Mouse (Mus musculus) MEL (cell line): Measurements from ENCODE around the gene Btbd11. TPM values are rescaled to one million over a fixed set of nuclear protein-coding genes. Genes with fewer than 3 reads are reported as not detected.

ENCODE experiments used
- DNase-seq: peaks from one replicate; pipeline ENCODE4 v3.0.0; 2011; ENCODE audit warnings: low read depth, low spot score
- H3K27ac ChIP-seq: 2 replicates; pipeline ENCODE4 v1.5.1; 2012; ENCODE audit warnings: low read depth, mild to moderate bottlenecking, control low read depth, low read length, moderate library complexity; ENCODE audit not compliant: control insufficient read depth
- H3K27me3 ChIP-seq, 2 experiments: fragments of 150-350 bp in 1 of 2; sonication (generic) in 1 of 2; 2 replicates each; pipeline ENCODE4 v1.6.1; 2012; ENCODE audit warnings: low read length in 2 of 2, mild to moderate bottlenecking in 2 of 2, improper control_type of control experiment in 1 of 2, moderate library complexity in 1 of 2; ENCODE audit not compliant: insufficient read depth in 2 of 2, control insufficient read depth in 1 of 2
- H3K36me3 ChIP-seq, 2 experiments: 2 replicates each; pipeline ENCODE4 v1.6.1; 2012 to 2014; ENCODE audit warnings: low read length in 2 of 2, improper control_type of control experiment in 1 of 2, inconsistent platforms in 1 of 2, mild to moderate bottlenecking in 1 of 2; ENCODE audit not compliant: insufficient read depth in 2 of 2, control insufficient read depth in 1 of 2
- H3K4me1 ChIP-seq, 2 experiments: fragments of 150-350 bp in 1 of 2; sonication (generic) in 1 of 2; 2 replicates each; pipeline ENCODE4 v1.6.1; 2012; ENCODE audit warnings: low read length in 2 of 2, improper control_type of control experiment in 1 of 2, mild to moderate bottlenecking in 1 of 2; ENCODE audit not compliant: insufficient read depth in 2 of 2, control insufficient read depth in 1 of 2
- H3K4me3 ChIP-seq, 2 experiments: fragments of 150-350 bp in 1 of 2; sonication (generic) in 1 of 2; 2 replicates each; pipeline ENCODE4 v1.5.1; 2012; ENCODE audit warnings: low read depth in 2 of 2, low read length in 2 of 2, mild to moderate bottlenecking in 2 of 2, moderate library complexity in 2 of 2, control low read depth in 1 of 2, improper control_type of control experiment in 1 of 2; ENCODE audit not compliant: control insufficient read depth in 1 of 2, insufficient read depth in 1 of 2
- H3K79me2 ChIP-seq: 2 replicates; pipeline ENCODE4 v1.6.1; 2012; ENCODE audit warnings: mild to moderate bottlenecking, low read length, moderate library complexity; ENCODE audit not compliant: control insufficient read depth, poor library complexity, insufficient read depth
- H3K9ac ChIP-seq: 2 replicates; pipeline ENCODE4 v1.6.1; 2012; ENCODE audit warnings: low read depth, mild to moderate bottlenecking, control low read depth, low read length, moderate library complexity; ENCODE audit not compliant: control insufficient read depth, poor library complexity, severe bottlenecking
- H3K9me3 ChIP-seq: fragments of 150-350 bp; sonication (generic); replicated peaks from 2 replicates; pipeline ENCODE4 v1.6.1; 2012; ENCODE audit warnings: mild to moderate bottlenecking, low read length, improper control_type of control experiment, moderate library complexity; ENCODE audit not compliant: insufficient read depth
- BHLHE40 ChIP-seq: IDR thresholded peaks from 2 replicates; pipeline ENCODE4 v1.6.1; 2012; ENCODE audit warnings: low read depth, mild to moderate bottlenecking, inconsistent platforms, low read length, improper control_type of control experiment, borderline replicate concordance
- CHD2 ChIP-seq: IDR thresholded peaks from 2 replicates; pipeline ENCODE4 v1.6.1; 2011; ENCODE audit warnings: low read length, improper control_type of control experiment
- E2F4 ChIP-seq: IDR thresholded peaks from 2 replicates; pipeline ENCODE4 v1.6.1; 2011; ENCODE audit warnings: low read depth, low read length, improper control_type of control experiment, borderline replicate concordance
- ETS1 ChIP-seq: IDR thresholded peaks from 2 replicates; pipeline ENCODE4 v1.6.1; 2012; ENCODE audit warnings: low read depth, mild to moderate bottlenecking, inconsistent platforms, low read length, improper control_type of control experiment, moderate library complexity
- GATA1 ChIP-seq: IDR thresholded peaks from 2 replicates; pipeline ENCODE4 v1.6.1; 2011; ENCODE audit warnings: low read depth, low read length, improper control_type of control experiment
- KAT2A ChIP-seq: conservative IDR thresholded peaks from 2 replicates; pipeline ENCODE4 v1.6.1; 2012; ENCODE audit warnings: low read depth, low read length, improper control_type of control experiment, inconsistent platforms
- MAX ChIP-seq: IDR thresholded peaks from 2 replicates; pipeline ENCODE4 v1.6.1; 2011; ENCODE audit warnings: low read length, improper control_type of control experiment
- MYC ChIP-seq: IDR thresholded peaks from 2 replicates; pipeline ENCODE4 v1.6.1; 2011; ENCODE audit warnings: low read depth, mild to moderate bottlenecking, low read length, improper control_type of control experiment, moderate library complexity
- NELFE ChIP-seq: IDR thresholded peaks from 2 replicates; pipeline ENCODE4 v1.6.1; 2011; ENCODE audit warnings: low read depth, low read length, improper control_type of control experiment
- NRF1 ChIP-seq: IDR thresholded peaks from 2 replicates; pipeline ENCODE4 v1.6.1; 2014; ENCODE audit warnings: low read depth, mild to moderate bottlenecking, inconsistent platforms, low read length, improper control_type of control experiment, moderate library complexity; ENCODE audit not compliant: poor library complexity, insufficient read depth, severe bottlenecking
- SIN3A ChIP-seq: IDR thresholded peaks from 2 replicates; pipeline ENCODE4 v1.6.1; 2012; ENCODE audit warnings: low read length, improper control_type of control experiment, inconsistent platforms
- SMC3 ChIP-seq: IDR thresholded peaks from 2 replicates; pipeline ENCODE4 v1.6.1; 2011; ENCODE audit warnings: low read depth, low read length, improper control_type of control experiment
- TAL1 ChIP-seq: IDR thresholded peaks from 2 replicates; pipeline ENCODE4 v1.6.1; 2012; ENCODE audit warnings: mild to moderate bottlenecking, inconsistent platforms, low read length, moderate library complexity, mixed read lengths
- ZKSCAN1 ChIP-seq: IDR thresholded peaks from 2 replicates; pipeline ENCODE4 v1.6.1; 2012; ENCODE audit warnings: low read depth, mild to moderate bottlenecking, inconsistent platforms, low read length, improper control_type of control experiment, moderate library complexity
- ZMIZ1 ChIP-seq: IDR thresholded peaks from 2 replicates; pipeline ENCODE4 v1.6.1; 2012; ENCODE audit warnings: low read depth, mild to moderate bottlenecking, inconsistent platforms, low read length, improper control_type of control experiment, moderate library complexity
- ZNF384 ChIP-seq: IDR thresholded peaks from 2 replicates; pipeline ENCODE4 v1.6.1; 2012; ENCODE audit warnings: low read depth, mild to moderate bottlenecking, inconsistent platforms, low read length, improper control_type of control experiment
- polyA plus RNA-seq, 2 experiments: library from polyadenylated mRNA; stranded (reverse) in 1 of 2; unstranded in 1 of 2; fragments of >175 nt in 1 of 2; fragments of >200 nt in 1 of 2; gene quantifications; 2 replicates each; pipeline versions ENCODE4 v1.2.1 to v1.2.4; 2012; ENCODE audit warnings: low replicate concordance in 2 of 2, low read depth in 1 of 2; ENCODE audit not compliant: insufficient read length in 2 of 2, insufficient read depth in 1 of 2, missing spikeins in 1 of 2
- total RNA-seq: library from RNA; depleted of rRNA; stranded (reverse); fragments of 300-350 nt; gene quantifications from 2 replicates; pipeline ENCODE4 v1.2.3, GENCODE M21; 2012

Btbd11 gene
- total and polyA plus RNA-seq, 3 experiments: not detected

DNA sequence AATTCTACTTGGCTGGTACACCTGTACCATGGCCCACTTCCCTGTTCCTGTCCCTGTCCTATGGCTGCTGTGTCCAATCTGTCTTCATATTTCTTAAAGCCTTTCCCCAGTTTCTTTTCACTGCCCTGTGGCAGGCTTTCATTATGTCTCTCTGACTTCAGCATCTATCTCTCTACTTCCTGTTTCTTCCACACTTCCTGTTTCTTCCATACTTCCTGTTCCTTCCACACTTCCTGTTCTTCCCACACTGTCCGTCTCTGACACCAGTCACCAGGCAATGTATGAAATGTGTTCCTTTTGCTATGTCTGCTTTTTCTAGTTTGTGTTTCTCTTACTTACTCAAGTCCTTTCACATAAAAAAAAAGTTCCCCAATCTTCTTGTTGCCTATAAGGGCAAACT is 32.3 kb upstream of the Btbd11 start:
- no peaks in the 10 kb centered on the region for H3K79me2 ChIP-seq
- no peak overlapping the region for H3K4me3 ChIP-seq
- no peak for DNase-seq
- H3K4me1 ChIP-seq: no peaks in the 10 kb centered on the region
- H3K27ac ChIP-seq: no peak overlapping the region
- H3K27me3 ChIP-seq: no peaks in the 10 kb centered on the region
- no peaks in the 10 kb centered on the region for H3K9me3 ChIP-seq
- H3K9ac ChIP-seq: no peak overlapping the region
- no peak for TF ChIP-seq ZNF384
- no peak for TF ChIP-seq MAX
- TF ChIP-seq SIN3A: no peak
- TF ChIP-seq E2F4: no peak
- TF ChIP-seq, all 39 proteins: peak for 0
- no peaks in the 10 kb centered on the region for H3K36me3 ChIP-seq

DNA sequence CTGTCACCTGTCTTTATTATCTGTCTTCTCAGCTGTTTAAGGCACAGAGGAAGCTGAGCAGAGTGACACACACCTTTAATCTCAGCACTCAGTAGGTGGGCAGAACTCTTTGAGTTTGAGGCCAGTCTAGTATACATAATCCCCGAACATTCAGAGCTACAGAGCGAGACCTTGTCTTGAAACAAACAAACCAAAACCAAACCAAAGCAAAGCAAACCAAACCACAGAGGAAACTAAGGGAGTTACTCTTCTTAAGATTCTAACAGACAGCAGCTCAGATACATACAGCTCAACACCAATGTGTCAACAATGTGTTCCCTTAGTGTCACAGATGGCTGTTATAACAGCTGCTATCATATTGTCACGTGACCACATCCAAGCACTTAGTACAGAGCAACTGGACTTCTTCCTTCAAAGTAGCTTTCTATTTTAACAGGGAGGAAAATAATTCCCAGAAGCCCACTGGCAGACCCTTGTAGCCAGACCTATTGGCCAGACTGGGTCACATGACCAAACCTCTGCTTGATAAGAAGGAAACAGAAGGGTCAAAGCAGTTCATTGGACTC is 27.0 kb upstream of the Btbd11 start:
- Histone ChIP-seq H3K9me3 (no peaks in the 10 kb centered on the region), H3K27me3 (no peaks in the 10 kb centered on the region)
- TF ChIP-seq NRF1 (no peak), BHLHE40 (no peak), ZNF384 (no peak), ZKSCAN1 (no peak), MYC (no peak), GATA1 (no peak), KAT2A (no peak), TAL1 (no peak), ZMIZ1 (no peak), CHD2 (no peak), ETS1 (no peak), SMC3 (no peak), NELFE (no peak)

More for the DNA sequence above, 27.0 kb upstream of the Btbd11 start:
- no peak for DNase-seq
- no peaks in the 10 kb centered on the region for H3K36me3 ChIP-seq
- no peak overlapping the region for H3K9ac ChIP-seq
- no peak overlapping the region for H3K27ac ChIP-seq
- no peak overlapping the region for H3K4me3 ChIP-seq
- no peaks in the 10 kb centered on the region for H3K4me1 ChIP-seq
- no peaks in the 10 kb centered on the region for H3K79me2 ChIP-seq
